Mouse (Mus musculus): ENCODE data around the gene Gm17482. TPM values are rescaled to one million over a fixed set of nuclear protein-coding genes. Genes with fewer than 3 reads are reported as not detected.
"Not testable (repeated sequence)": the region's sequence is repeated elsewhere in the genome, so short reads cannot be mapped to it uniquely, and the experiment has no call there.

The Gm17482 gene
- not detected in 2 replicates for polyA plus RNA-seq (2012; rRNA removed)

DNA sequence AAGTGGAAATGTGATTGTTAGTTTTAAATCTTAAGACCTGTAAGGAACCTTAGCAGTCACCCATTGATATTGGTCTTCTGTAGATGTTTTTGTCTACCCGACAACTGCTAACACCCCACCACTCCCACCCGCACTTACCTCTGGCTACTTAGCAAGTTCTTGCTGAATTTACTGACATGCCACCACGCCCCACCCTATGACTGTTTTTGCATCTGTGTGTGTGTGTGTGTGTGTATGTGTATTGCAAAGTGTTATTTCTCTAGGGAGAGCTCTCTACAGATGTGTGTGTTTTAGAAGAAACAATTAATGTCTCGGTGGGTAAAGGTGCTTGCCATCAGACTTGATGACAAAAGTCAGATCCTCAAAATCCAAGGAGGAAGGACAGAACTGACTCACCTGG lies at the start of gene Gm17482:
Gm17482 (plus strand) TSS at position 301 of the 400 bp plus-strand sequence.
- no peak for DNase-seq (ENCODE audit: low read depth)

DNA sequence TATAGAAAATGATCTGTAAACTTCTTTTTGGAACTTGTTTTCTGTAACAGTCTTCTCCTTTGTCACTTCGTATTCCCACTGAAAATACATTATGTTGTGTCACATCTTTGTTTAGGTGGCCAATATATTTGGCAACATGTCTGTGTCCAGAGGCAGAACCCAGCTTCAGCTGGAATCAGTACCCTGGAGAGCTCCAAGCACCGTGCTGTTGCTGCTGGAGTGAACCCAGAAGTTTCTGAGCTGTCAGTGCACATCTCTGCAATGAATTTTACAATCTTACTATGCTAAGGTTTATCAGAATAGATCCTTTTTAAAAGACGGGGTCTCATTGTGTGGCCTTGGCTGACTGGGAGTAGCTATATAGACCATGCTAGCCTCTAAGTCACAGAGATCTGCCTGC lies 48.3 kb upstream of the Gm17482 start:
- DNase-seq (ENCODE audit: low read depth) = no peak

DNA sequence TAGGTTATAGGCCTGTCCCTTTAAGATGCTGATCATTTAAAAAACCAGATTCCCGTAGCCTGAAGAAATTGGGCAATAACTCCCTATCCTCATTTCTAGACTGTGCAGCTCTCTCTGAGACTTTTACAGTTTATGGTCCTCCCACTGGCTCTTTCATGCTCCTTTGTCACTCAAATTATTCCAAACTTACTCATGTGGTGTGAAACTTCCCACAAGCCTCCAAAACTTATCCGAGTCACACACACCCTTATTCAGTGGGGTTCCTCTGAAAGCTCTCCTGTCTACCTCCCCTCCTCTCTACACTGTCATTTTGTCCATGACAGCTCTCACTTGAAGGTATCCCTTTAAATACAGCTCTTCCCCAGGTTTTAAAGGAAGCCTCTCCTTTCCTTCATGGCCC lies 46.0 kb upstream of the Gm17482 start:
- DNase-seq (ENCODE audit: low read depth) = no peak

DNA sequence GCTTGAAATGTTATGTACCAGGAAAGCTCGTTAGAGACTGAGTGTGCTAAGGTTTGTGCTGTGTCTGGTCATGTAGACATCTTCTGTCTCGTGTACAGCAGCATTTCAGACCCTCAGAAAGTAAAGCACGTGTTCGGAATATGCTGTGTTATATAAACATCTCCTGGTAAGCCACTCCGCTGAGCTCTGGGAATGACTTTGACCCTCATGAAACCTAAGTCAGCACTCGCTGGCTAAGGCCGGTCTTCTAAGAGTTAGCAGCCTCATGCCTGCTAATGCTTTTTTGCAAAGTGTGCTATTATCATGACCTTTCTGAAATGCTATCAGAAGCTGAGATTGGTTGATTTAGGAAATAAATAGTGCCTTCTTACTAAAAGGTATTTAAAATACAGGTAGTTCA lies 36.0 kb upstream of the Gm17482 start:
- no peak for DNase-seq (ENCODE audit: low read depth)

DNA sequence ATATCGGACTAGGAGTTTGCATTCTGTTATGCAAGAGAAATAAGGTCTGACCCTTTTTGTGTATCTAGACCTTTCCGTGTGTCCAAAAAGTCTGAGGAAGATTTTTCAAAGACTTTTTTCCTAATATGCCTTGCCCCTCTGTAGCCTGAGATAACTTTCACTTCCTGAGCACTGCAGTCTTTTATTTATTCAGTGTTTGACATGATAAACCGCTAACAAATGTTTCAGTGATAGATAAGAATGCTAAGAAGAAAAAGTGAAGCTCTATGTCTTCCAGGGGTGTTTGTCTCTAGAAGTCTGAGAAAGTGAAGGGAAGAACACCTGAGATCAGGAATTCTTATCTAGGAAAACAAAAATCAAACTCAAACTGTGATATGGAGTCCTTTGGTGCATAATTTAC lies 26.4 kb upstream of the Gm17482 start:
- no peak for DNase-seq (ENCODE audit: low read depth)

DNA sequence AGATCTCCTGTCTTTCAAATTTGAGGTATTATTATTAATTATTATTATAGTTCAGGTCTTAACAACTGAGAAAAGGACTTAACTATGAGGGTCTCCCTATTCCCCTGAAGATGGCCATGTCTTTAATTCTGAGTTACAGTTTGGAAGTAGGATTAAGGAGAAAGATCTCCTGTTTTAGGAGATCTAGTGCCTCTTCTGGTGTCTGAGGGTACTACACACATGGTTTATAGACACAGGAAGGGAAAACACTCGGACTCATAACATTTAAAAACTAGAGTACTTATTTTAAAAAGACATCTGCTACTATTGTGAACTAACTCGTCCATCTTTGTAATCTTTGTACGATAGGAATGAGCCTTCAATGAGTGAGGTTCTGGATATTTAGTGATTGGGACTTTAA lies 24.1 kb upstream of the Gm17482 start:
- DNase-seq (ENCODE audit: low read depth) = no peak

DNA sequence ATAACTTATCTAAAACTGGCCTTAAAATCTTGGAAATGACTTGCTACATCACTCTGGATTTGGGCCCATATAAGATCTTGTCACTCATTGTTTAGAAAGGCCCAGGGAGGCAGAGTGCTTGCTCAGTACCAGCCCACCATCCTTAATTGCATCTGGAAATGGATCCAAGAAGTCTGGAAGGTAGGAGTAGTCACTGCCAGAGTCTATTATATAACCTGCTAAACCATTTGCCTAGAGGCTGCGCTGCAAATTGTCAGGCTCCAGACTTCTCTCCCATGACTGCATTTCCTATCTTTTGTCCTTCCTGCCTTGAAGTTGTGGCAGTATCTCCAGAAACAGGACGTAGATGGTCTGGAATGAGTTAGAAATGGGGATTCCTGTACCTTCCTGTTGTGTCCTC lies 17.0 kb upstream of the Gm17482 start:
- DNase-seq (ENCODE audit: low read depth) = peak; percentile 71

DNA sequence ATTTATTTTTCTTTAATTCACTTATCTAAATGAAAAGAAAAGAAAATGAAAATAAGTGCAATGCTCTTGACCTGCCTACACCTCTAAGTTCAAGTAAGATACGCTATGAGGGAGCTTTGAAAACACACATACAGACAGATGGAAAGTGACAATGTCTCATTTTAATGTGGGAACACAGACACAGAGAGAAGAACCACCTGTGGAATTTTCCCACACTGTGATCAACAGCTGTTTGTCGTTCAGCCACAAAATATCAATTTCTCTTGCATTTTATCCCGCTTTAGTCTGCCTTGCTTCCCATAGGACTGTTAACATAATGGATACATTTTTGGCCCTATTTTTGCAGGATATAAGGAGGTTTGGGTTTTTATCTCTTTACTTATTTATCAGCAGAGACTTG lies 16.3 kb upstream of the Gm17482 start:
- DNase-seq (ENCODE audit: low read depth) = no peak

DNA sequence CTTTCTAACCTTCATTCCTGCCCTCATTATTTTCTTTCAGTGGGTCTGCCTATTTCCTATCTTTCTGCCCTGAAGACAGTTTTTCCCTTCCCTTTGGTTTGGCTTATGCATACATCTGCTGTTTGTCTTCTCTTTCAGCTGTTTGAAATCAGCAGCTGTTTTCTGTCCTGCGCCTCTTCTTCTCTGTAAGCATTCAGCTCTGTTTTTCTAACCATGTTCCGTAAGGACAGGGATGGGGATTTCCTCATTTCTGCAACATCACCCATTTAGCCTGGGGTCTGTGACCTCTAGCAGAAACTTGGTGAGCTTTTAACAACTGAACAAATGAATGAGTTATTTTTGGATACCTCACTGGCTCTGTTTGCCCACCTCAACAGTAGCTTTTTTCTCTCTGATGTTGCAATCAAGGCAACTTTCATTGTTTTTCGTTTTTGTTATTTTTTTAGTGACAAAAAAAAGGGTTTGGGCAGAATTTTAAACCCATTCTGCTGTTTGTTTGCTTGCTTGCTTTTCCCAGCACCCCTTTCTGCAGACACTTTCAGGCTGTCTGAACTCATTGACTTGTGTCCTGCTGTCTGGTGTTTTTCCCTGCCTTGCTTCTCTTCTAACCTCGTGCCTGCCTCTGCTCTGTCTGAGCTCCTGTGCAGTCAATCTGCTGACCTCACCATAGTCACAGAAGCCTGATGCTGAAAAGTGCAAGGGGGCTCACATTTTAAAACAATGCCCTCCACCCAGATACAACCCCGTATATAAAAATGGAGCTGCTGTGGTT lies 14.8 kb upstream of the Gm17482 start:
- peak; percentile 45 for DNase-seq (ENCODE audit: low read depth)

DNA sequence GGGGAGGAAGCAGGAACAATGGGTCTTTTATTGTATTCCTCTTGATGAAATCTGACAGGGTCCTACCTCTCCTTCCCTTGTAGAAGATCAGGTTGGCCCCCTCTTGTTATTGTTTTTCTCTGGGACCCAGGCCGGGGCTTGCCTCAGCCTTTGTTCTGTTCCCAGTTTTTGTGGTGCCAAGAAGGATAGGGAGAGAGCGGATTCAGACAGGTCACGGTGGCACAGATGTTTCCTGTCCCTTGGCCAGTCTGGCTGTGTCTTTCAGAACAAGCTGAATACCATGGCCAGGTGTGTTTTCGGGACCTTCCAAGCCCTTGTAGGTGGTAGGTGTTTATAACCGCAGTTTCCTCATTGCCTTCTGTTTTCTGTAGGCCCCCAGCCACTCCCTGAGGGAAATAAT lies 14.0 kb upstream of the Gm17482 start:
- DNase-seq (ENCODE audit: low read depth) = peak; percentile 79

DNA sequence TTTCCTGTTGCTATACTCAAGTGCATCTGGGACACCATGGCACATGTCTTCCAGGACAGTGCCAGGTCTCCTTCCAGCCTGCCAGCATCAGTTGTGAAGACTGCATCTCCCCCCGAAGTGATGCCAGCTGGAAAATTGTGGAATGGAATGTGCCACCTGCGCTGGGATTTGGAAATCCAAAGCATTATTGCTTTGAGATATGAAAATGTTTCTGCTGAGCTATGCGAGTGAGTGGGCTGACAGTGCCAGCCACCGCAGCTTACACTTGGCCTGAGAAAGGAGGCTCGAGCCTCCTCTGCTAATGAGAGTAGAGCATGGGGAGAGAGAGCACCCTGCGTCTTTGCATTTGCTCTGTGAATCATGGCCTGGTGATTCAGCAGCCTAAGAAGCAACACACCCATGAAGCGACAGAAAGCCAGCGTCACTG lies 5.9 kb upstream of the Gm17482 start:
- DNase-seq (ENCODE audit: low read depth) = no peak

DNA sequence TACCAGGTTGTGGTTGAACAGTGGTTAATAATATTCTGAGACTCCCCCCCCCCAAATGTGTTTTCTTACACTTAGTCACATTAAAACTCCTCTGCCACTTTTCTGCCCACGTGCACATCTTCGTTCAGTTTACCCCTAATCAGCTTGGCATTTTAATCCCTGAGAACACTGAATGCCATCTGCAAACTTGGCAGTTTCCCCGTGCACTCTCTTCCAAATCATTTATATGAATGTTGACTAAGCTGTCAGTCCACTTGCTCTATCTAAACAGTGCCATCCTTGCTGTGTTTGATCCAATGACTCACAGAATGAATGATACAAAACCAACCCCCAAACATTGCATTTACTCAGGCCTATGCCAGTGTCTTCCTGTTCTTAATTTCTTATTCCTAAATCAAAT lies 1.6 kb upstream of the Gm17482 start:
- DNase-seq (ENCODE audit: low read depth) = no peak

DNA sequence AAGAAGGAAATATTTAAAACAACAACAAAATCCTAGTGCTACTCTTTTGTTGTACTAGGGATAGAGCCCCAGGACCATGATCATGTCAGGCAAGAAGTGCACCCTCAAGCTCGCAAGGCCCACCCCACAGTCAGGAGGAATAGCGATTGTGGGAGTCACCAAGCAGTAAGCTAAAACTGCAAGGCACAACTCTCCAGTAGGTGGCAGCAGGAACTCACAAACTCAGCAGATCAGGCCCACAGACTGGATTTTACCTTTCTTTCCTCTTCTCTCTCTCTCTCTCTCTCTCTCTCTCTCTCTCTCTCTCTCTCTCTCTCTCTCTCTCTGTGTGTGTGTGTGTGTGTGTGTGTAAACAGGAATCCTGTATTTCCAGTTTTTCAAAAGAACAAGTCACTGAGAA lies 386 bp downstream of the Gm17482 start:
- DNase-seq (ENCODE audit: low read depth) = no peak

DNA sequence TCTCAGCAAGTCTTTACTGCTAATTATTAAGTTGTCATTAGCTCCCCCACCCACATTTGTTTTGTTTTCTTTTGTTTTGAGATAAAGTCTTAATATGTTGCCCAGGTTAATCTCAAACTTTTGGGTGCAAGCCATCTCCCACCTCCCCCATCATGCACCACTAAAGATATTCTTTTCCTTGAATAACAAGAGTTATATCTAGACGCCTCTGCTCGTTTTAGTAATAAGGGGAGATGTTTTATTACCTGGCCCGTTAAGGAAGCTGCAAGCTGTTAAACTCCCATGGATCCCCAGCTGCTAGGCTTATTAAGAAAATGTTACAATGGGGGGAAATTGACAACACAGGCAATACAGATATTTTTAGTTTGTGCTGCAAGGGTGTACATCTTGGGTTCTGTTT lies 3.4 kb downstream of the Gm17482 start:
- no peak for DNase-seq (ENCODE audit: low read depth)

DNA sequence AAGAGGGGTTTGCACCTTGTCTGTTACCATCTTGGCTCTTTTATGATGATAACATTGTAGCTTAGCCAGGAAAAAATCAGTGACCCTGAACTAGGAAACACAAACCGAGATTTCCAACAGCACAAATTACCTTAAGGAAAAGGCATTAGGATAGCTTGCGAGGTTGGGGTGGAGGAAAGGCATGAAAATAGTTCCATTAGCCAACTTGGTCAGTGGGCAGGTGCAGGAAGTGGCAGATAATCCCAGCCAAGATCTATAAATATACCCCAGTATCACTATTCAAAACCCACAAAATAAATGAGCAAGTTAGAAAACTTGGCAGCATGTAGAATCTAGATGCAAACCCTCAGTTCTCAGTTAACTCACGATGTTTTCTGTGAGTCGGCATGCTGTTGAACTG lies 4.7 kb downstream of the Gm17482 start:
- no peak for DNase-seq (ENCODE audit: low read depth)

DNA sequence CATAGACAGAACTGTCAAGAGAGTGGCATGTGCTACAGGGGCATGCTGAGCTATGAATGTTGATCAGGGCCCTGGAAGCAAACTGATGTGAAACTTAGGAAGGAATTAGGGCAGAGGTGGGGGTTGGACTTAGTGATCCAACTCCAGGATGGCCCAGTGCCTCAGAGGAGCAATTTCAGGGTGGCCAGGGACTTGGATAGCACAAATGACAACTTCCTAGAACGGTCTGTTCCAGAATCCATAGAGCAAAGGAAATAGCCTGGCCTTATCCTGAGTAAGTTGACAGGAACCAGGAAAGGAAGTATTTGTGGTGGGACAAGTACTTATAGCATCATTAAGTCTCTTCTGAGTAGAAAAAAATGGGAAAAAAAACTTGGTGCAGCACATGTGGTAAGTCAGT lies 5.4 kb downstream of the Gm17482 start:
- DNase-seq (ENCODE audit: low read depth) = no peak

DNA sequence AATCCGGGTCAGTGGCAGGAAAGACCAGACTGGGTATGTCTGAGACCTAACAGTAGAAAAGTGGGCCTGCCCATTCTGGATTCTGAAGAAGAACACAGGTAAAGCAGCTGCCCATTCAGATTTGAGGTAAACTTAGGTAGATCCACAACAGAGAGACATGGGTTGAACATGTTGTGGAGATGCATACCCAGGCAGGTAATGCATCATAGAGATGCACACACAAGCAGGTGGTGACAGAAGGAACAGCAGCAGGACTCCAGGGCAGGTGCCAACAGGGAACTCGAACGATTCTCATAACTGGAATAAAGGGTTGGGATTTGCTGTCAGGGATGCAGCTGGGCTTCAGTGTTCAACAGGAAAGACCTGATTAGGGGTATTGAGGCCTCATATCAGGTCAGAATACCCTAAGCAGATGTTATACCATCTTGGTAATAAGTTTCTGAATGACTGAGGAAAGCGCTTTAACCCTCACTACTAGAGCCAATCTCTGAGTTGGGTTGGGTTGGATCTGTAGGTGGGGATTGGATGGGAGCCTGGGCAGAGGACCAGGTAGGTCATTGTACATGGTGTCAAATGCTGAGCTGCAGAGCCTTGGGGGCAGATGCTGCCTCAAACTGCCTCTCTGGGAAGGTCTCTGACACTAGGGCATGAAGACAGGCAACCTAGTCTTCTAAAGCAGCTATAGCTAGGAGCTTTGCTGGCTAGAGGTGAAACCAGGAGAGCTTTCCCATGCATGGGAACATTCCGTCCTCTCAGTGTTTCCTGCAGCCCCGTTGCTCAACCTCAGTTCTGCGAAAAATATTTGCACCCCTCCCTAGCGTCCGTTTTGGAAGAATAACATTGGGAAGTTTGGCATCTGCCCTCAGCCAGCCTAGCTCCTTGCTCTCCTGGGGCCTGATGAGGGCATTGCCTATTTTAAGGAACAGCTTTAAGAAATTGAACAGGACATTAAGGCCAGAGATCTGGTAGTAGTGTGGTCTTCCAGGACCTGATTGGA lies 11.2 kb downstream of the Gm17482 start:
- no peak for DNase-seq (ENCODE audit: low read depth)

DNA sequence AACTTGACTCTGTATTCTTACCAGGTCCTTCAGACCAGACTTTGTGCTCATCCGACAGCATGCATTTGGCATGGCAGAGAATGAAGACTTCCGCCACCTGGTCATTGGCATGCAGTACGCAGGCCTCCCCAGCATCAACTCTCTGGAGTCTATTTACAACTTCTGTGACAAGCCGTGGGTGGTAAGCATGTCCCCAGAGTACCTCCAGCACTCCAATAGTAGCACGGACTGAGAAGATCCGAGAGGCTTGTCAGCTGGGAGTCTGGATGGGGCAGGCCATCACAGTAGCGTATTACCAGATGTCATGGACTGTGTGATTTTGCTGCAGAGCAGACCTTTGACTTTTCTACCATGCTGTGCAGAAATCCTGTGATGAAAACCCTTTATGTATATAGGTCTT lies 12.2 kb downstream of the Gm17482 start:
- DNase-seq (ENCODE audit: low read depth) = no peak

DNA sequence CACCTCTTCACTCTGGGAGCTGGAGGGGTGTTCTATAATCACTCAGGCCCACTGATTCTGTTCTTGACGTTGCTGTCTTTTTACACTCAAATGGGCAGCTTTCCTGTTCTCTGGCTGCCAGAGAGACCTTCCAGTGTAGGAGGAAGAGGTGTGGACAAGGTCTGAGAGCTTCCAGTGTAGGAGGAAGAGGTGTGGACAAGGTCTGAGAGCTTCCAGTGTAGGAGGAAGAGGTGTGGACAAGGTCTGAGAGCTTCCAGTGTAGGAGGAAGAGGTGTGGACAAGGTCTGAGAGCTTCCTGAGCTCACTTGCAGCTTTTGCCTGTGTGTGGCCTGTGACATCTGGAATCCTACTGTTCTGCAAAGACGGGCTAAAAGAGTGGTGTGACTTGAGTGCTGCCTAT lies 13.3 kb downstream of the Gm17482 start:
- DNase-seq (ENCODE audit: low read depth) = not testable (repeated sequence)

DNA sequence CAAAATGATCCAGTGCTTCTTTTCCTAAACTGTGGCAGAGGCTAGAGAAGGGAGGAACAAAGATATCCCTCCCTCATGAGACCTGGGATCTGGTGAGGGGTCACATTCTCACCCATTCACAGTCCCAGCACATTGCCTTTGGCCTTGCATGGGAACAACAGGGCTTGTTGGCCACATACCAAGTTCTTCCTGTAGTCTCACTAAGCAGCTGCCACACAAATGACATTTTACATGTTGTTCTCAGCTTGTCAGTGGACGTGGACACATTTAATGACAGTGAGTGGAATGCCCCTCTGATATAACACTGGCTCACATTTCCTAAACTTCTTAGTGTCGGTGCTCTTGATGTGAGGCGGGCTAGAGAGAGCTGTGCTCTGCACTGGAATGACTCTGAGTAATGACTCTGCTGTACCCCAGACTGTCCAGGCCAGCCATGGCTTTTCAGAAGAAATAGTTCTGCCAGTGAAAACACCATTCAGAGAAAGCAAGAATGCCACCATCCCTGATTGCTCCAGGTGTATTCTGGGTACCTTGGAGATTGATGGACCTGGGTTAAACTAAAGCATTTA lies 14.1 kb downstream of the Gm17482 start:
- no peak for DNase-seq (ENCODE audit: low read depth)

DNA sequence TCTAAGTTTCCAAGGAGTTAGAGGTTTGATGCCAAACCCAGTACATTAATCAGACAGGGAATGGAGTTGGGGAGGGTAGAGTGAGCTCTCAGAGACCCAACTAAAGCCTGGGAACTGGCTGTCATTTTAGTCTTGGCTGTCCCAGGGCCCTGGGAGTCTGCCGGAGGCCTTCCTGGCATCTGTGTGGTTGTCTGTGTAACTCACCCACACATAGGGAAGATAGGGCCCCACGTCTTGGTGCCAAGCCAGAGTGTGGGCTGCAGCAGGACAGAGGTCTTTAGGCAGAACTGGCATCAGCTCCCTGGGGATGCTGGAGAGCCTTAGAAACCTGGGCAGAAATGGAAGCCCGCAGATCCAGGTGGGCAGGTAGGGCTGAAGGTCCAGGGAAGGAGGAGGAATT lies 14.8 kb downstream of the Gm17482 start:
- DNase-seq (ENCODE audit: low read depth) = no peak

DNA sequence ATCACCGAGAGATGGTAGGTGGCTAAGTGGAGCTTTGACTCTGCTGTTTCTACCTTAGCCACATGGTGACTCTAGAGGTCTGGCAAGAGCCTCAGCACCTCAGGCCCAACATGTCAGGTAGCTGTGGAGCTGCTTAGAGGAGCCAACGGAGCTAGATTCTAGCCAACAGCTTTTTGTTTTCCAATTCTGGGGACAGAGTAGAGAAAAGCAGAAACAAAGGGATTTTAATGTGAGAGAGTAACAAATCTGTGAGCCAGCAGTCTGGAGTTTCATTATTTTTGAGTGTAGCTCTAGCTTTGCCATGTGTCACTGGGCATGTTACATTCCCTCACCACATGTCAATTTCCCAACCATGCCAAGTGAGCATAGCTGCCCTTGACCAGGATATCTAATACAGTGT lies 17.1 kb downstream of the Gm17482 start:
- no peak for DNase-seq (ENCODE audit: low read depth)
